Mouse (Mus musculus) right cerebral cortex, postnatal 25 days (tissue): Measurements from ENCODE around the gene Pcbp4.

Source experiments
- DNase-seq: peaks from one replicate; pipeline ENCODE4 v3.0.0; 2022

Gene Pcbp4

DNA sequence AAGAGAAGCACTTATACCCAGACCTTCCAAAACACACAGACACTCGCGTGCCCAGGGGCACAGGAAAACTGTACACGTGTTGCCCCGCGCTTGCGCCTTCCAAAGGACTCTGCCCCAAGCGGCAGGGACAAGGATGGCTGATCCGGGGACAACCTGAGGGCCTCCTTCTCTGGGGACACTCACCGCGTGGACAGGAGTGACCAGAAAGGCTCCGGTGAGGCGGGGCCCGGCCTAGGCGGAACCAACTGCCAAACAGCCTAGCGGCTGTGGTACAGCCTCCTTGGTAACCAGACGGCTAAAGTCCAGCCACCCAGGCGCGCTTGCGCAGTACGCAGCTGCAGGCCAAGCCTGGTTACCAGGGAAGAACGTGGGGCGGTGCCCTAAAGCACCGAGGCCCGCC is 5.7 kb upstream of the Pcbp4 start, which contains the start of the genes Abhd14b and Abhd14a:
TSS of gene Abhd14b (plus strand) at position 112 of the 400 bp plus-strand sequence.
TSS of gene Abhd14a (minus strand) at position 331 of the 400 bp plus-strand sequence.
- DNase-seq: peak; percentile 91

DNA sequence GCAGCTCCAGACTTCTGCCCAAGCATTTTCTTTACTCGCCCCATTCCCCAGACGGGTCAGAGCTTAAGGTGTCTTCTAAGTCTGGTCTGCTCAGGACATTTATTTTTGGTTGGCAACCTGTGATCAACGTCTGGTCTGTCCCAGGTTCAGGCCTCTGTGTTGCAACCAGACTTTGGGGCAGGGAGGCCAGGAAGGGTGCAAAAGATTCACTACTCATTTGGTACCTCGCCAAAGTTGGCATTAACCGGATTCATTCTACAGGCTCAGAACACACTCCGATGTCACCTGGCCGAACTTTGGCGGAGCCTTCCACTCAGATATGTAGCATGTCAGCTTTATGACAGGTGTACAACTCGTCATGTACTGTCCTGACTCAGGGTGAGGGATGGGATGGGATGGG is 5.1 kb upstream of the Pcbp4 start:
- DNase-seq: no peak

DNA sequence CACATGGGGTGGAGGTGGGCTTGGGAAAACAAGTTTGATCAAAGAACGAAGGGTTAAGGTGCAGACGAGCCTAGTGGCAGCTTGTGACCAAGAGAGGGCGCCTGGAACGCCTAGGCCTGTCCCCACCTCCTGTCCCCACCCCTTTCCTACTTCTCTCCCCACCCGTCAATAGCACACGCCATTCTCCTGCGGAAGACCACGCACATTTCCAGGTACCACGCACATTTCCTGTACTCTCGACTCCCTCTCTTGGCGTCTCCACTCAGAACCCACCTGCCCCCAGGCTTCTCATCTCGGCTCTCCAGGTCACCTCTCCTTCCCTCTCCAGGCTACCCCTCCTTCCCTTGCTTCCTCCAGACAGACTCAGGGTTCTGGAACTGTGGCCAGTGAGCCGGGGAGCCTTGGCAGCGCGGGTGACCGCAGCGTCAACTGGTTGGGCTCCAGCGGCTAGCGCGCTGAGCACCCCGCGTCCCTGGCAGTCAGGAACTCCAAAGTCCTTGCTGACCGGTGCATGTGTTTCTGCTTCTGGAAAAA is 4.5 kb upstream of the Pcbp4 start:
- peak; percentile 73 for DNase-seq

DNA sequence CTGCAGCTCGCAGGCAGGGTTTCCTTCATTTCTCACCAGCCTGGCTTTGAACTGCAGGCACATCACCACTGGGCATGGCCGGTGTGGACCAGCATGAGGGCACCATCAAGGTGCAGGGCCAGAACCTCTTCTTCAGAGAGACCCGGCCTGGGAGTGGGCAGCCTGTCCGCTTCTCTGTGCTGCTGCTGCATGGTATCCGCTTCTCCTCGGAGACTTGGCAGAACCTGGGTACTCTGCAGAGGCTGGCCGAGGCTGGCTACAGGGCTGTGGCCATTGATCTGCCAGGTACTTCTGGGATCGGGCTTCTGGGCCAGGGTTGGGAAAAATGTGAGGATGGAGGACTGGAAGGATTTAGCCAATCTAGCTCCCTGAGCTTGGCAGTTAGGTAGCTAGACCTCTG is 3.1 kb upstream of the Pcbp4 start:
- no peak for DNase-seq

DNA sequence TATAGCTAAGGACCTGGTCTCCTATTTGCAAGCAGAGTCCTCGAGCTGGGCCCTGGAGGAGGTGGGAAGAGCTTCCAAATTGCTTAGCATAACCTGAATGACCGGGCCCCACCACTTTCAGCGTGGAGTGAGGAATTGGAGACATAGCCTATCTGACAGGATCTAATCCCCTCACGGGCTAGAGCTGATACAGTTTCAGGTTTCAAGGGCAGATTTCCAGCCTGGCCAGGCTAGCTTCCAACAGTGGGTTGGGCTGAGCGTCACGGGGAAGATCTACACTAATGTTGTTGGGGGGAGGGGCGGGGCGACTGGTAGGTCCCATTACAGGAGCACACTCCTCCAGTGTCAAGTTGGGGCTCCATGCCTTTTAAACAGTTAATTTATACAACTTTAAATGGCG is 2.4 kb upstream of the Pcbp4 start:
- no peak for DNase-seq

DNA sequence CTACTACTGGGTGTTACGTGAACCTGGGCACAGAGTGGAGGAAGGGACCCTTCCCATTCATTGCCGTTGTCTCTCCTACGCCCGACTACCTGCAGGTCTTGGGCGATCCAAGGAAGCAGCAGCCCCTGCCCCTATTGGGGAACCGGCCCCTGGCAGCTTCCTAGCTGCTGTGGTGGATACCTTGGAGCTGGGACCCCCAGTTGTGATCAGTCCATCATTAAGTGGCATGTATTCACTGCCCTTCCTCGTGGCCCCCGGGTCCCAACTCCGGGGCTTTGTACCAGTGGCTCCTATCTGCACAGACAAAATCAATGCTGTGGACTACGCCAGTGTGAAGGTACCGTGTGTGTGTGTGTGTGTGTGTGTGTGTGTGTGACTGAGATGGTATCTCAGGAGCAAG is 1.8 kb upstream of the Pcbp4 start:
- DNase-seq: no peak

DNA sequence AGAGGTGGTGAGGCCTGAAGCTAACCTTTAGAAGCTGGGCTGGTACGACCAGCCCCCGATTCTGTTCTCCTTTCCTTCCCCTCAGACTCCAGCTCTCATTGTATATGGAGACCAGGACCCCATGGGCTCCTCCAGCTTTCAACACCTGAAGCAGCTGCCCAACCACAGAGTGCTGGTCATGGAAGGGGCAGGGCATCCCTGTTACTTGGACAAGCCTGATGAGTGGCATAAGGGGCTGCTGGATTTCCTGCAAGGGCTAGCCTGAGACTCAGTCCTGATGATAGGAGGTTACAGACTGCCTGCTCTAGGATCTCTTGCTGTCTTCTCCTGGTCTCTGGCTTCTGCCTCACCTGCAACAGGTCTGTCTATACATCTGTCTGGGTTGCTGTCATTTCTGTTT is 1.2 kb upstream of the Pcbp4 start:
- no peak for DNase-seq

DNA sequence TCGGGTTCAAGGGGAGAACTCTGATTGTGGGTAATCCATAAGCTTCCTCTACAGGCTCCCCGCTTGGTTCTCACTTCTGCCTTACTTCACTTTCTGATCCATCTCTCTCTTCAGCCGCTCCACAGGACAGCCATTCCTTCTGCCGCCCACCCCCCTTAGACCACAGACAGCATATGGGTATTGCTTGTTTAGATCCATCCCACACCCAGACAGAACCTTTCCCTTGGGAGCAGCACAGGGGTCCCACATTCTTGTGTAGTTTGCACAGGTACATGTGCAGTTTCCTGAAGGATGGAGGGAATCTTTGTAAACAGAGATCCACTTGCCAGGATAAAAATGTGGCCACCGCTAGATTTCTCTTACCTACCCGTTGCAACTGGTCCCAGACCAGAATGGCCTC is 740 bp upstream of the Pcbp4 start:
- DNase-seq: no peak

DNA sequence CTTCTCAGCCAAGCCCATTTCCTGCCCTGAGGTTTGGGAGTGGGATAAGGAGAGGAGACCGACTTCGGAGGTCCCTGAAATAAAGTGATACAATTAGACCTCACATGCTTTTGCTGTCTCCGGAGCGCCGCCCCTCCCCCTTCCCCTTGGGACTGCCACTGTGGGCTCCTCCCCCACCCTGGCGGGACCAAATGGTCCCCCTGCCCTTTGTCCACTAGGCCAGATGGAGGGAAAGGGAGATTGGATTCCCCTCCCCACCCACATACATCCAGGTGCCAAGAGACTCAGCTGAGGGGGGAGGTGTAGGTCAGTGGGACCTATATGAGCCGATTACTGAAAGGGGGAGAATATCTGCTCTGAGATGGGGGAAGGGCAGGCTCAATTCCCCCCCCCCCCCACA is 270 bp upstream of the Pcbp4 start:
- DNase-seq: no peak

DNA sequence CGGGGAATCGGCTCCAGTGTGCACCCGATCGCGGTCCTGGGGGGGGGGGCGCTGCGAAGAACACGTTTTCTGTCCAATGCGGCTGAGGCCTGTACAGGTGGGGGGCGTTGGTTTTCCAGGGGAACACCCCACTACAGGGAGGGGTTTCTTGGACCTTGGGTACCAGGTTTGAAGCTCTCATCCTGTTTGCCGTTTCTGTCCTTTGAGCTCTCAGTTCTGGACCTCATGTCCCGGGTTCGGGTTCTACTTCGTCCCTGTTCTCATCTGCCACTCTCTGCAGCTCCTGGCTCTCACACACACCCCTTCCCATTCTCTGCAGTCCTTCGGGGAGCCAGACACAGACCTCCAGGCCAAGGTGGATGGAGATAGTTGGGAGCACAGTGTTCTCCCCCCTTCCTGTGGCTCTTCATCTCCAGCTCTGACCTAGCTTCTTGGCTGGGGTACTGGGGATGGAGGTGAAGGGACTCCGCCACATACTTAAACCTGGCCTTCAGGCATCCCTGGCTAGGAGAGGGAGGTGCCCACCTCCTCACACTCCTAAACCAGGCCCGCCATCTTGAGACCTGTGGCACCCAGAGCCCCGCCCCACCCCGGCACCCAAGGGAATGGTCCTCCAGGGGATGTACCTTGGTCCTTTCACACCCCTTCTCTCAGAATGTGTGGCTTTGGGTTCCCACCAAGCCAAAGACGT is 1.1 kb downstream of the Pcbp4 start:
- DNase-seq: no peak

DNA sequence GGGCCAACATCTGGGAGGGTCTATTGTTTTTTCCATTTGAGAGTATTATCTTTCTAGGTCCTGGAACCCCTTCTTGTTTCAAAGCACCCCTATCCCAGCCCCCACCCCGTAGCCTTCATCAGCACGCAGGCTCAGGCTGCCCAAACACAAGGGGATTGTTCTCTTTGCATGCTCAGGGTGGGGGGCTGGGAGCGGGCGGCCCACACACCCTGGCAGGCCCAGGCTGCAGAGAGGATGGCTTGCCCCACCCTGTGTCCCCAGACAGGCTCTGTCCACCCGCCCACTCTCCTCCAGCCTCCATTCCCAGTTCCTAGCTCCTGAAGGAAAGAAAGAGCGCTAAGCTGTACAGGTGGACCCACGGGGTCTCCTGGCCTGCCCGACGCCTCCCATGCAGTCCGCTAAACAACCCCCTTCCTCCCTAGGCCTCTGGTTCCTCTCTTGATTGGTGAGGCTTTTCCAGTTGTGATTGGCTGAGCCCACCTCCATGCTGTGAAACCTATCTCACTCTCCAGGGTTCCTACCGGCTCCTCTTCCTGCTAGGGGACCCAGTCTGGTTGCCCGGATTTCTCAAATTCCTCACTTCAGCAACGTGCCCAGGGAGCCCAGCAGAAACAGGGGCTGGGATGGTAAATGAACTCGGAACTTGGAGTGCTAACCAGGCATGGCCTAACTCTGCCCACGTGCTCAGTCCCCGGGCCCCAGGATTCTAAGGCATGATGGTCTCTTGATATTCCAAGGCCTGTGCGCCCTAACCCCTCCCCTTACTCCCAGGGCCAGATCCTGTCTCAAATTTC is 2.0 kb downstream of the Pcbp4 start:
- DNase-seq: peak; percentile 62

DNA sequence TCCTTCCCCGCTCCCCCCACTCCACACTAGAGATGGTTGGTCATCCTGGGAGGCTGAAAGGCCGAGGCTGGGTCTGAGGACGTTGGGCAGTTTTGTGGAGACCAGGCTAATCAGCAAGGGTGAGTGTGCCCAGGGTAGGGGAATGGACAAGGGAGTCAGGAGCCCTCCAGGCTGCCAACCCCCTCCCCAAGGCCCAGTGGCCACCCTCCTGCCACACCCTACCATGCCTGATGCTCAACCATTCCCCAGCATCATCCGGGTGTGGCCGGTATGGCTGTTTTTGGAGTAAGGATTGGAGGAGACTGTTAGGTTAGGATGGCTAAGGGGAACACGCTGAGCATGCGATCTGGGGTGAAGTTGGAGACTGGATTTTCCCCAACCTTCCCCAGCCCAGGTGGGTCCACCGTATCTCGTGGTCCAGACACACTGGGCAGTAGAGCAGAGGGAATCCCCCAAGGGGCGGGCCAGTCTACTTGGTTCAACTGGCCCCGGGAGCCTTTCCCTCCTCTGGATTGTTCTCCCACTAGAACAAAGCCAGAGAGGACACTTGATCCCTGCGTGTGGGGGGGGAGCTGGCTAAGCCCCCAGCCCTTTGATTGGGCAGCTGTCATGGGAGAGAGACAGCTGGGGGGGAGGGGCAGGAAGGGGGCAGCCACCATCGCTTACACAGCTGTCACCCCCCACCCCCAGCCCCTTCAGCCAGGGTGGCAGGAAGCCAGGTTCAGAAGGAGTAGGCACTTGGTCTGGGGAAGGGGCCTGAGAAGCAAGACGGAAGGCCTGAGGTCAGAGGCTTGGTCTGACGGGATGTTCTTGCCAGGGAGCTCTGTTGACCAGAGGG is 3.5 kb downstream of the Pcbp4 start:
- DNase-seq: no peak

DNA sequence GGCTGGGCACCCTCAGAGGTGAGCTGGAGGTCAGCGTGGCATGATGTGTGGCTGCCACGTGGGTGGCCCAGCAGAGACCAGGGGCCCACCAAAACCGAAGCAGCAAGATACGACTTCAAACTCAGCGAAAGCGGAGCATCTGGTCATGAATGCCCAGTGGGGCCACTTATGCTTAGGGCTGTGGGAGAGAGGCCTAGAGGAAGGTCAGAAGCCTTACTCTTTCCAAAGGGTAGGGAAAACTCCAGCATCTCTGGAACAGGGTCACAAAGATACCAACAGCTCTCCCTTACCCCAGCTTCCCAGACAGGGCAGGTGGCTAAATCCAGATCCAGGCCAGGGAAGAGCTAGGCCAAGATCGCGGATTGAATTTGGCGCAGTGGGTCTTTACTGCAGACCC is 4.1 kb downstream of the Pcbp4 start:
- DNase-seq: no peak

DNA sequence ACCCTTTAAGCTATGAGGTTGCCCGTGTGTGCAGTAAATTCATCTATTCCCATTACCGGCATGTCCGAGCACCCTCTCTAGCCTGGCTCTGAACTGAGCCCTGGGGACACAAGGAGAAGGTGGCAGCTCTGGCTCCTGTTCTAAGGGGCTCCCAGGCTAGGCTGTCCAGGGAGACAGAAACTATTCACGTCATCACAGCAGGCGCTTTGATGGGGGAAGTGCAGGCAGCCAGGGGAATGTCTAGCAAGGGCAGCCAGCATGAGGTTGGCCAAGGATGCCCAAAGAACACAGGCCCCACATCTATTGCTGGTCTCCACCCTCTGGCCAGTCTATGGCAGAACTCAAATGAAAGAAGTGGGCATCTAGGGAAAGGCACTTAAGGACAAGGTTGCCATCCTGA is 4.8 kb downstream of the Pcbp4 start:
- DNase-seq: no peak

DNA sequence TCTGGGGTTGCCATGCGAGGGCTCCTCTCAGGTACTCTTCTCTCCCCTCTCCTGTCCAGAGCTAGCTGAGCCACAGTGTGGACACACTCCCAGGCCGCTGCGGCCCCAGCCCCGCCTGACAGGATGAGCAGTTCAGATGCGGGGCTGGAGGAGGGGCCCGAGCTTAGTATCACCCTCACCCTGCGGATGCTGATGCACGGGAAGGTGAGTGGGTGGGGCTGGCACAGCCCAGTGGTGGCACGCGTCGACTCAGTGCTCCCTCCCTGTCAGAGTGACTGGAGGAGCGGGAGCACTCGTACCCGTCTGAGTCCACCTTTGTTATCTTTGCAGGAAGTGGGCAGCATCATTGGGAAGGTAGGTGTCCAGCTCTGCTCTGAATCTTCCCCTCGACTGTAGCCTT is 6.9 kb downstream of the Pcbp4 start:
- no peak for DNase-seq

DNA sequence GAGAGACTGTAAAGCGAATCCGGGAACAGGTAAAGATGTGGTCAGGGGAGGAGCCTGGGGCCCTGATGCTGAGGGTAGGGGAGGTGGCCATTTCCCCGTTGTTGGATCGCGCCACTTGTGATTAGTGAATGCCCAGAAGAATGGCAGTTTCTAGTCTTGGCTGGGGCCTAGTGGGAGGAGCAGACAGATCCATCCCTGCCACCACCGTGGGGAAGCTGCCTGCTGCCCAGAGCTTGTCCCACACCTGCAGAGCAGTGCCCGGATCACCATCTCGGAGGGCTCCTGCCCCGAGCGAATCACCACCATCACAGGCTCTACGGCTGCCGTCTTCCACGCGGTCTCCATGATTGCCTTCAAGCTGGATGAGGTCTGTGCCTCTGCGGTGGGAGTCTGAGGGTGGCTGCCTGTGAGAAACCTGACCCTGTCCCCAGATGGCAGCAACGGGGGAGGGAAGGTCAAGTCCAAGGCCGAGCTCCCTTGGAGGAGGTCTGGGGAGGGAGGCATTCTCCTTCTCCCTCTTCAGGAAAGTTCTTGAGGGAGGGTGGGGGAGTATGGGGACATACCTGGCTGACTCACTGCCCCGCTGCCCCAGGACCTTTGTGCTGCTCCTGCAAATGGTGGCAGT is 7.4 kb downstream of the Pcbp4 start:
- no peak for DNase-seq

DNA sequence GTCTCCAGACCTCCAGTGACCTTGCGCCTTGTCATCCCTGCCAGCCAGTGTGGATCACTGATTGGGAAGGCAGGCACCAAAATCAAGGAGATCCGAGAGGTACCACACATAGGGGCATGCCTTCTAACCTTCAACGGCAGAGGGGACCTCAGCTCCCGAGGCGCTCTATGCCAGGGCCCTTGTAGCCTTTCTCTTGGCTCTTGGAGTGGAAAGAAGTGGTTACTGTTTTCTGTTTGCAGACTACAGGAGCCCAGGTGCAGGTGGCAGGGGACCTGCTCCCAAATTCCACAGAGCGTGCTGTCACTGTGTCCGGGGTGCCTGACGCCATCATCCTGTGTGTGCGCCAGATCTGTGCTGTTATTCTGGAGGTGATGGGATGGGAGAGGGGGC is 7.9 kb downstream of the Pcbp4 start:
- DNase-seq: no peak

DNA sequence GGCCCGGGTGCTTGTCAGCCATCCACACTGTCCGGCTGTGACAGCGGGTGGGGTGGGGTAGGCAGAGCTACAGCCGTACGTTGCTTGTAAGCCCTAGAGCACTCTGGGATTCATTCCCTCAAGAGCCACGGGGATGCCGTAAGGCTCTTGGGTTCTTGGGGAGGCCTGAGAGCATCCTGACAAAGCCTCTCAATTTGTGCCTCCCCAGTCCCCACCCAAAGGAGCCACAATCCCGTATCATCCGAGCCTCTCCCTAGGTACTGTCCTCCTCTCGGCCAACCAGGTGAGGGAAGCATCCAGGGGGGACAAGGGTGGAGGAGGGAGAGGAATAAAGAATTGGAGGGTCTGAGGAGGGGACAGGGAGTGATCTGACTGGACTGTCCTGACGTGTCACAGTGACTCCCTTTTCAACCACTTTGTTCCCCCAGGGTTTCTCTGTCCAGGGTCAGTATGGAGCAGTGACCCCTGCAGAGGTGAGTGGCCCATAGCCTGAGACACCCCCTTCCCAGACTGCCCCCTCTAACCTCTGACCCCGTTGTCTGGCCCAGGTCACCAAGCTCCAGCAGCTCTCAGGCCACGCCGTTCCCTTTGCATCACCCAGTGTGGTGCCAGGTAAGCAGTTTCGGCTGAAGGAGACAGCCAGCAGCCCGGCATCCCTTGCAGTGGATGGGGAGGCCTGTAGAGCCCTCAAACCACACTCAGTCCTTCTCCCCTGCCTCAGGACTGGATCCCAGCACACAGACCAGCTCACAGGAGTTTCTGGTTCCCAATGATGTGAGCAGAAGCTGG is 8.7 kb downstream of the Pcbp4 start:
- DNase-seq: no peak

DNA sequence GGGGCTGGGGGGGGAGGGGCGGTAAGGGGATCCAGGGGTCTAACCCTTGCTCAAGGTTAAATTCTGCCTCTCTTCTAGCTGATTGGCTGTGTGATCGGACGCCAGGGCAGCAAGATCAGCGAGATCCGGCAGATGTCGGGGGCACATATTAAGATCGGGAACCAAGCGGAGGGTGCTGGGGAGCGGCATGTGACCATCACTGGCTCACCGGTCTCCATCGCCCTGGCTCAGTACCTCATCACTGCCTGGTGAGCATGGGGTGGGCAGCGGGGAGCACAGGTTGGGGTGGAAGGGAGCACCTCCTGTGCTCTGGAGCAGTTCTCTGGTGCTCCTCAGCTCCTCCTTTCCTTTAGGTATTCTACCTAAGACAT is 9.3 kb downstream of the Pcbp4 start:
- DNase-seq: no peak

DNA sequence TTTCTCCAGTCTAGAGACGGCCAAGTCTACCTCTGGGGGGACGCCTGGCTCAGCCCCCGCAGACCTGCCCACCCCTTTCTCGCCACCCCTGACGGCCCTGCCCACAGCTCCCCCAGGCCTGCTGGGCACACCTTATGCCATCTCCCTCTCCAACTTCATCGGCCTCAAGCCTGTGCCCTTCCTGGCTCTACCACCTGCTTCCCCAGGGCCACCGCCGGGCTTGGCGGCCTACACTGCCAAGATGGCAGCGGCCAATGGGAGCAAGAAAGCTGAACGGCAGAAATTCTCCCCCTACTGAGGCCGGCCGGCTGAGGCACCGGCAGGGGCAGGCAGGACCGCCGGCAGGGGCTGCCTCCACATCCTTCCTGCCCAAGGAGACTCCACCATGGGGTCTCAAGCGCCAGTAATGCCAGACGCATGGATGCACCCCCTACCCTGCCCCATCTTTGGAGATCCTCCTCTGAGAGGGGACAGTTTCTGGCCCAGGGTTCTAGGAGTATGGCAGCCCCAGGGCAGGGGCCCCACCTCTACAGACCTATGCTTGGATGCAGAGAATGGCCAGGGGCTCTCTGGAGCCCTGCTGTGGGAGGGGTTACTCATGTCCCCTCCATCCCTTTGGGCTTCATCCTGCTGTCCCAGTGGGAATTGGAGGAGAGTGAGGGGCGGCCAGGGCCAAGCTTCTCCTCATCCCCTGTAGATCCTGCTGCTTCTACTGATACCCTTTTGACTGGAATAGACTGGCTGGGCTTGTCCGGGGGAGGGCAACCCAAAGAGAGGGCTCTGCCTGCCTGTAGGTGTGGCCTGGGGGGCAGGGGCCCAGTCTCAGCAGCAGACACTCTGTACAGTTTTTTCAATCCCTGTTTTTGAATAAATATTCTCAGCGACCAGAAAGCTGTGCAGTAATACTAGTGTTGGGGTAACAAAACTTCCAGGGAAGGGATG is 10.3 kb downstream of the Pcbp4 start:
- no peak for DNase-seq
